Mouse (Mus musculus): ENCODE measurements around the gene Gpr182. TPM values are rescaled to one million over a fixed set of nuclear protein-coding genes. Genes with fewer than 3 reads are reported as not detected.

The Gpr182 gene
- total and polyA plus RNA-seq, 3 experiments: 0.13 TPM; not detected in 2

GRCm38 (mm10) chr10:127730285-127730932 lies 21.1 kb downstream of the Gpr182 start:
- Histone ChIP-seq H3K79me2 (replicated peaks; ENCODE audit: control insufficient read depth, extremely low read depth, insufficient read depth, poor library complexity, severe bottlenecking) (no peaks in the 10 kb centered on the region), H3K4me2 (ENCODE audit: insufficient read depth, low read depth, poor library complexity, severe bottlenecking) (no peak overlapping the region), H3K27ac (ENCODE audit: insufficient read depth, low read depth) (no peak overlapping the region), H3K36me3 (replicated peaks in 1 of 2; ENCODE audit: control insufficient read depth in 1 of 2, insufficient read depth in 1 of 2, low read length in 1 of 2) (no peaks in the 10 kb centered on the region), H3K27me3 (replicated peaks) (peaks cover 42% of the 10 kb centered on the region), H3K4me1 (ENCODE audit: control insufficient read depth in 1 of 2, insufficient read depth in 2 of 2) (peaks cover 10 to 14% of the 10 kb centered on the region in 2 experiments), H3K9me3 (replicated peaks; ENCODE audit: low read length) (no peaks in the 10 kb centered on the region), H3K9ac (ENCODE audit: insufficient read depth, low read depth) (no peak overlapping the region), H3K4me3 (replicated peaks in 1 of 3; ENCODE audit: low read depth in 2 of 3, low read length in 2 of 3, poor library complexity in 1 of 3) (no peak overlapping the region)
- dilution Hi-C loops (cut with MboI; ENCODE audit: extremely low pct_ligation_motif_present, extremely low pct_unique_long_range_greater_than_20kb, low sequenced_read_pairs): no loop called here
- no peak for DNase-seq (ENCODE audit: extremely low read depth)
- in situ Hi-C loops (cut with MboI; ENCODE audit: low pct_ligation_motif_present, low pct_unique_long_range_greater_than_20kb, low sequenced_read_pairs): loop anchor here (5.0 to 25.0 kb wide), 4 partner anchors 33 to 207 kb away; no protein-coding TSS in a partner anchor
- no peak for TF ChIP-seq MYC (IDR thresholded peaks at IDR 0.05; ENCODE audit: low read depth, low read length)
- TF ChIP-seq BHLHE40 (IDR thresholded peaks at IDR 0.05; ENCODE audit: low read depth, low read length): no peak
- no peak for TF ChIP-seq UBTF (IDR thresholded peaks at IDR 0.05; ENCODE audit: low read depth, low read length)
- TF ChIP-seq RAD21 (IDR thresholded peaks at IDR 0.05; ENCODE audit: low read depth, low read length): no peak
- no peak for TF ChIP-seq POLR2AphosphoS2 (IDR thresholded peaks at IDR 0.05; ENCODE audit: low read depth, low read length)
- TF ChIP-seq NELFE (IDR thresholded peaks at IDR 0.05; ENCODE audit: low read depth, low read length): no peak
- no peak for TF ChIP-seq NRF1 (IDR thresholded peaks at IDR 0.05; ENCODE audit: low read depth, low read length)
- no peak for TF ChIP-seq ZNF384 (IDR thresholded peaks at IDR 0.05; ENCODE audit: low read depth, low read length)
- no peak for TF ChIP-seq EP300 (IDR thresholded peaks at IDR 0.05; ENCODE audit: low read length)
- no peak for TF ChIP-seq ELF1 (IDR thresholded peaks at IDR 0.05; ENCODE audit: low read depth, low read length)

GRCm38 (mm10) chr10:127728437-127728836 lies 23.1 kb downstream of the Gpr182 start:
- H3K4me1 ChIP-seq (ENCODE audit: control insufficient read depth in 1 of 2, insufficient read depth in 2 of 2): peaks cover 10 to 14% of the 10 kb centered on the region in 2 experiments
- no peak overlapping the region for H3K27ac ChIP-seq (ENCODE audit: insufficient read depth, low read depth)
- TF ChIP-seq EP300 (IDR thresholded peaks at IDR 0.05; ENCODE audit: low read length) (no peak), POLR2AphosphoS2 (IDR thresholded peaks at IDR 0.05; ENCODE audit: low read depth, low read length) (no peak), ETS1 (conservative IDR thresholded peaks at IDR 0.05; ENCODE audit: low read depth, low read length) (no peak), NELFE (IDR thresholded peaks at IDR 0.05; ENCODE audit: low read depth, low read length) (no peak), RCOR1 (conservative IDR thresholded peaks at IDR 0.05; ENCODE audit: low read depth, low read length) (no peak), PAX5 (IDR thresholded peaks at IDR 0.05; ENCODE audit: low read length) (no peak), TBP (conservative IDR thresholded peaks at IDR 0.05; ENCODE audit: low read depth, low read length) (no peak), BHLHE40 (IDR thresholded peaks at IDR 0.05; ENCODE audit: low read depth, low read length) (no peak), MEF2A (IDR thresholded peaks at IDR 0.05; ENCODE audit: borderline replicate concordance, low read depth, low read length) (no peak), SIN3A (IDR thresholded peaks at IDR 0.05; ENCODE audit: low read length) (no peak)
- in situ Hi-C loops (cut with MboI; ENCODE audit: low pct_ligation_motif_present, low pct_unique_long_range_greater_than_20kb, low sequenced_read_pairs) (loop anchor here (25.0 kb wide), 1 partner anchor 209 kb away; no protein-coding TSS in a partner anchor), dilution Hi-C loops (cut with MboI; ENCODE audit: extremely low pct_ligation_motif_present, extremely low pct_unique_long_range_greater_than_20kb, low sequenced_read_pairs) (no loop called here)
- H3K4me2 ChIP-seq (ENCODE audit: insufficient read depth, low read depth, poor library complexity, severe bottlenecking): no peak overlapping the region
- no peak for DNase-seq (ENCODE audit: extremely low read depth)
- no peaks in the 10 kb centered on the region for H3K36me3 ChIP-seq (replicated peaks in 1 of 2; ENCODE audit: control insufficient read depth in 1 of 2, insufficient read depth in 1 of 2, low read length in 1 of 2)
- H3K9me3 ChIP-seq (replicated peaks; ENCODE audit: low read length): no peaks in the 10 kb centered on the region
- H3K9ac ChIP-seq (ENCODE audit: insufficient read depth, low read depth): no peak overlapping the region
- peaks cover 51% of the 10 kb centered on the region for H3K27me3 ChIP-seq (replicated peaks)
- H3K4me3 ChIP-seq (replicated peaks in 1 of 3; ENCODE audit: low read depth in 2 of 3, low read length in 2 of 3, poor library complexity in 1 of 3): no peak overlapping the region
- H3K79me2 ChIP-seq (replicated peaks; ENCODE audit: control insufficient read depth, extremely low read depth, insufficient read depth, poor library complexity, severe bottlenecking): no peaks in the 10 kb centered on the region
